Mouse (Mus musculus) cortical plate, adult 2 months (tissue): ENCODE data around the gene Ccdc92.

Experiments used
- CTCF ChIP-seq: fragments of 200-500 bp; IDR thresholded peaks from 2 replicates; pipeline ENCODE4 v1.5.1; 2011; ENCODE audit warnings: mild to moderate bottlenecking, control low read depth, low read length; ENCODE audit not compliant: insufficient read depth; ENCODE audit errors: extremely low read depth
- POLR2A ChIP-seq: fragments of 200-500 bp; IDR thresholded peaks from 2 replicates; pipeline ENCODE4 v1.6.1; 2011; ENCODE audit warnings: mild to moderate bottlenecking, low read length, control low read depth; ENCODE audit not compliant: insufficient read depth; ENCODE audit errors: extremely low read depth

DNA sequence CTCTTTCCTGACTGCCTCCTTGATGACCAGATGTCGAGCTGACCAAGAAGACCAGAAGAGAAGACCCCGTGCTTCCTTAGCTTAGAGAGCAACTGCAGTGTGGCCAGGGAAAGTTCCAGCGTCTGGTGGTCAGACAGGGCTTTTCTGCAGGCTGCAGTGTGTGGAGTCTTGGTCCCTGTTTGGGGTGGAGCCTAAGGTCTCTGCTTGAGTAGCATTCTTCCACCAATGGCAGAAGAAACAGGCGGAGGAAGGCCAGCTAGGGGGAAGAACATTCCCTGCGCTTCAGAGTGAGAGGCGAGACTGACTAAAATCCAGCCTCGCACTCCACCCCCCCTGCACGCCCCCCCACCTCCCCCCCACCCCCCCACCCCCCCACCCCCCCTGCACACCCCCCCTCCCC is 33.9 kb upstream of the Ccdc92 start:
- TF ChIP-seq CTCF (no peak), POLR2A (no peak)
